Mouse (Mus musculus) heart, embryonic 15.5 days (tissue): Measurements from ENCODE around the gene Robo2. TPM values are rescaled to one million over a fixed set of nuclear protein-coding genes. Genes with fewer than 3 reads are reported as not detected.

Source experiments
- ATAC-seq: fragments of 200-750 bp; cut with Nextera tagmentation; replicated peaks from 2 replicates; pipeline ENCODE4 v1.8.0; 2017; ENCODE audit warnings: low read depth, moderate TSS enrichment; ENCODE audit not compliant: insufficient number of reproducible peaks, insufficient read depth, low FRiP score
- H3K27ac ChIP-seq: fragments of 300-500 bp; sonication (generic); 2 replicates; pipeline ENCODE4 v1.5.1; 2015; ENCODE audit warnings: mild to moderate bottlenecking, inconsistent platforms
- H3K27me3 ChIP-seq: fragments of 300-500 bp; sonication (generic); 2 replicates; pipeline ENCODE4 v1.6.1; 2015; ENCODE audit warnings: inconsistent platforms
- H3K36me3 ChIP-seq: fragments of 300-500 bp; sonication (generic); 2 replicates; pipeline ENCODE4 v1.6.1; 2015; ENCODE audit warnings: mild to moderate bottlenecking, inconsistent platforms
- H3K4me1 ChIP-seq: fragments of 300-500 bp; sonication (generic); replicated peaks from 2 replicates; pipeline ENCODE4 v1.6.1; 2015; ENCODE audit warnings: inconsistent platforms
- H3K4me2 ChIP-seq: fragments of 300-500 bp; sonication (generic); 2 replicates; pipeline ENCODE4 v1.6.1; 2015; ENCODE audit warnings: inconsistent platforms, mild to moderate bottlenecking, moderate library complexity
- H3K4me3 ChIP-seq: fragments of 300-500 bp; sonication (generic); 2 replicates; pipeline ENCODE4 v1.5.1; 2015; ENCODE audit warnings: mild to moderate bottlenecking, inconsistent platforms
- H3K9ac ChIP-seq: fragments of 300-500 bp; sonication (generic); 2 replicates; pipeline ENCODE4 v1.6.1; 2015; ENCODE audit warnings: mild to moderate bottlenecking, inconsistent platforms
- H3K9me3 ChIP-seq: fragments of 300-500 bp; sonication (generic); replicated peaks from 2 replicates; pipeline ENCODE4 v1.6.1; 2016; ENCODE audit warnings: inconsistent platforms
- WGBS: fragments of 180-500 bp; shearing (Covaris S2); methylation state at CpG from one replicate; pipeline ENCODE4 v1.1.7; 2015; ENCODE audit warnings: mixed read lengths; 5-methylcytosine and 5-hydroxymethylcytosine counted together
- polyA plus RNA-seq: library from polyadenylated mRNA; unstranded; fragments of >200 nt; fragmentation: Nextera tagmentation; extraction: Ambion mirVana; gene quantifications from 2 replicates; pipeline ENCODE4 v1.2.1, GENCODE M21; 2015

Robo2 gene
- polyA plus RNA-seq, 1 experiment from 2014 or later, result 7.1 TPM

DNA sequence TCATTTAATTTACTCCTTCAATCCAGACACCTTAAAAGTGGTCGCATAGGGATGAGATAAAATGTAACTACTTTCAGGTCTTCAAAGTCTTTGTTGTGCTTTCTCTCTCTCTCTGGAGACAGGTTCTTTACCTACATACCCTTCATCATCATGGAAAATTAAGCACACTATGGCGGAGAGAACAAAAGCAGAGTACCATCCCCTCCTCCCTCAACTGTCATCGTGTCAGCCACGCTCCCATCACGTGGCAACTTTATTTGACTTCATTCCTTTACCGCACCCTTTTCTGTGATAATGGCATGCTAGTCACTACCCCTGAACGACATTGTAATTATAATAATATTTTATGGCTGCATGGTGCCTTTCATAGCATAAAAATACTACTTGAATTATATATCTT, 442.1 kb downstream of the Robo2 start:
- Histone ChIP-seq H3K9ac (no peak overlapping the region), H3K4me1 (no peaks in the 10 kb centered on the region), H3K27me3 (no peaks in the 10 kb centered on the region), H3K9me3 (no peaks in the 10 kb centered on the region), H3K4me2 (no peak overlapping the region), H3K36me3 (no peaks in the 10 kb centered on the region), H3K27ac (no peak overlapping the region), H3K4me3 (no peak overlapping the region)
- WGBS, result 69% methylated on average over 7 of the region's 7 CpGs
- ATAC-seq, result no peak

DNA sequence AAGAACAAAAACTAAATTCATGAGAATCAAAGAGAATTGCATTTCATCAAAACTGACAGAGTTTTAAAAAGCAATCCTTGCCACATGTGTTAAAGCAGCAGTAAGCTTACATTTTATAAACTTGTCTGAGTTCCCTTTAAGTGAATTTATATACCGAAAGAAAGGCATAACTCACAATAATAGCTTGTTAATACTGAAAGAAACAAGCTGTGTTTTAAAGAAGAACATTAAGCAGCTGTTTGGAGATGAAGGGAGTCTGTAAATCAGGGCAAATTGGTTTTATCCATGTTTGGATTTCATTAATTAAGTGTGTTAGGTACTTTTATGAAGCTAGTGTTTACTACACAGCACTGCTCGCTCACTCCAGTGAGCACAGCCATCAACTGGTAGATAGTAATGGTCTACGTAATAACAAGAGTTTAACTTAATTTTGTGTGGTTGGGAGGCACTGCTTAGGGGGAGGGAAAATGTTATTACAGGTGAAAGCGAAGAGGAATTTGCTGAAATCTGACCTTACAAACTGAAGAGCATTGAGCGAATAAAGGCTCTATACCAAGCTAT, 447.2 kb downstream of the Robo2 start:
- H3K4me1 ChIP-seq, result no peaks in the 10 kb centered on the region
- H3K27ac ChIP-seq, result no peak overlapping the region
- 81% methylated on average over 5 of the region's 5 CpGs for WGBS
- H3K27me3 ChIP-seq, result no peaks in the 10 kb centered on the region
- no peak overlapping the region for H3K4me3 ChIP-seq
- H3K4me2 ChIP-seq, result no peak overlapping the region
- H3K36me3 ChIP-seq, result no peaks in the 10 kb centered on the region
- ATAC-seq, result no peak
- H3K9me3 ChIP-seq, result no peaks in the 10 kb centered on the region
- H3K9ac ChIP-seq, result no peak overlapping the region

DNA sequence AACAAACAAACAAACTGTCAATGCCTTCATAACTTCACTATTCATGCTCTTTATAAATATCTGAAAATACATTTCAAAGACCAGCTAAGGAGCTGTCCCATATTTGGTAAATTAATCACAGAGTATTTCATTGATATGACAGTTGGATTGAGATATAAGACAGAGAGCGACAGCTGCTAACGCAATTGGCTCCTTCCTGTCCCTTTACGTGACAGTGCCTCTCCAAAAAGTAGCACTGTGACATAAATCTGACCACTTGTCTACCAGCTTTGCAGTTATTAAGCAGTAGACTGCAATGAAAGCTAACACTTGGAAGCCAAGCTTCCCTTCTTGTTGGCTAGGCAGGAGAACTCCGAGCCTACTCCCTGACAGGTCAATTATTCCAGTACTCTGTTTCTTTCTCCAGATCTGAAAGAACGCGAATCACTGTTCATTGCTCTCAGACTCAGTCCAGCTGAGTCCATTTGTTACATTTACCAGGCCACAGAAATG, 452.1 kb downstream of the Robo2 start:
- H3K27me3 ChIP-seq, result no peaks in the 10 kb centered on the region
- 78% methylated on average over 6 of the region's 6 CpGs for WGBS
- H3K36me3 ChIP-seq, result no peaks in the 10 kb centered on the region
- H3K4me3 ChIP-seq, result no peak overlapping the region
- H3K27ac ChIP-seq, result no peak overlapping the region
- no peak overlapping the region for H3K4me2 ChIP-seq
- no peaks in the 10 kb centered on the region for H3K4me1 ChIP-seq
- ATAC-seq, result no peak
- no peaks in the 10 kb centered on the region for H3K9me3 ChIP-seq
- no peak overlapping the region for H3K9ac ChIP-seq

DNA sequence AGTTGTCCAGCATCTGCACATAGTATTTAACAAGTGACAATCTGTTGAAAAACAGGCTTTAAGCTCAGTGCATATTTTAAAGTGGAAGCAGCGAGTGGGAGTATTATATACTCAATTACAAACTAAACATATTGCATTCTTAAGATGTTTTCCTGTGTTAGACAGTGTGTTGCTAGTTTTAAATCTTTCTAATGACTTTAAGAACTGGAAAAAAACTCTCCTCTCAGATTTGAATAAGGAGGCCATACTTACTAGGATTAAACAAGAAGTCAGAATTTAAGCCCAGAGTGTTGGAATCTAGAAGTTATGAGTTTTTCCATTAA, 453.1 kb downstream of the Robo2 start:
- WGBS, result 77% methylated on average over 1 of the region's 1 CpGs
- Histone ChIP-seq H3K27ac (no peak overlapping the region), H3K36me3 (no peaks in the 10 kb centered on the region), H3K4me3 (no peak overlapping the region), H3K9me3 (no peaks in the 10 kb centered on the region), H3K9ac (no peak overlapping the region), H3K4me1 (no peaks in the 10 kb centered on the region), H3K27me3 (no peaks in the 10 kb centered on the region), H3K4me2 (no peak overlapping the region)
- no peak for ATAC-seq

DNA sequence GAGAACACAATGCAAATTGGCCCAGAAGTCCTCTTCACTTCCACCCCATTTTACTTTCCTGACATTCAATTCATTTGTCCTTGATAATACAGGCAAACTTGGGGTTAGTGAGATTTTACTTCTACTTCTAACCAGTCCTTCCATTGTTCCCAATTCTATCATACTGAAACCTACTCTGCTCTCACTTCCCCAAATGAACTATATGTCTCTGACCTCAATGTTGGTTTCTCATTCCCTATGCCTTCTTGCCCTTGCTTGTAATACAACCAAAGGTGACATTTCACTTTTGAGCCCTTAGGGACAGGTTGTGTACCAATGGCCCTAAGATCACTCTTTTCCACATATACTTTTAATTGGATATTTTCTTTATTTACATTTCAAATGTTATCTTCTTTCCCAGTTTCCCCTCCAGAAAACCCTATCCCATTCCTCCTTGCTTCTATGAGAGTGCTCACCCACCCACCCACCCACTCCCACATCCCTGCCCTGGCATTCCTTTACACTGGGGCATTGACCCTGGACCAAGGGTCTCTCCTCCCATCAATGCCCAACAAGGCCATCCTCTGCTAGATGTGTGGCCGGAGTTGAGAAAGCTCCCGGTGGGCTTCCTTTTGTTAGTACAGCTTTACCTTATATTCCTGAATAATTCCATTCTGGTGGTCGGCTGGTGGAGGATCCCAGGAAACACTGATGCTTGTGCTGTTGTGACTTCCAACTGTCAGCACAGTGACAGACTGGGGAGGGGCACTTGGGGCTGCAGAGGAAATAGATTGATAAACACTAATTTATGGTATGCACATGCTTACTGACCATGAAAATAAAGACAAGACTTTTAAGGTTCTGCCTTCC, 453.7 kb downstream of the Robo2 start:
- WGBS, result 67% methylated on average over 3 of the region's 3 CpGs

DNA sequence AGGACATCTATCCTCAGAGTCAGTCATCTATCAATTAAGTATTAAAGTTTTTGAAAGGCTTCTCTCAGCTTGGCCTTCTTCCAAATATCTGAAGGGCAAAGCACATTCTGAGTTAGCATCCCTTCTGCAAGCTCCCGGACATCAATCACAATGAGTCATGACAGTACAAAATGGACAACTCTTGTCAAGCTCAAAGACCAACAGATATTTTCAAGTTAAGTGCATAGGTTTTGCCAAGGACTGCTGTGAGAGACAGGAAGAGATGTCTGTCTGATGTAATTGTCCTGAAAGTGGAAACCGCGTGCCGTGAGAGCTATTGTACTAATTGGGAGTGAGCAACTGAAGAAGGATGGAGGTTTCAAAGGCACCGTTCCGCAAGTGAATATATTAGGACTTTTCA, 465.5 kb downstream of the Robo2 start:
- Histone ChIP-seq H3K9me3 (no peaks in the 10 kb centered on the region), H3K4me3 (no peak overlapping the region), H3K4me2 (no peak overlapping the region), H3K27me3 (no peaks in the 10 kb centered on the region), H3K36me3 (no peaks in the 10 kb centered on the region), H3K4me1 (no peaks in the 10 kb centered on the region), H3K27ac (no peak overlapping the region), H3K9ac (no peak overlapping the region)
- no peak for ATAC-seq
- 78% methylated on average over 6 of the region's 6 CpGs for WGBS

More for the DNA sequence above, 453.7 kb downstream of the Robo2 start:
- Histone ChIP-seq H3K27ac (no peak overlapping the region), H3K4me3 (no peak overlapping the region), H3K9me3 (no peaks in the 10 kb centered on the region), H3K4me2 (no peak overlapping the region), H3K4me1 (no peaks in the 10 kb centered on the region), H3K27me3 (no peaks in the 10 kb centered on the region), H3K36me3 (no peaks in the 10 kb centered on the region), H3K9ac (no peak overlapping the region)
- ATAC-seq, result no peak

DNA sequence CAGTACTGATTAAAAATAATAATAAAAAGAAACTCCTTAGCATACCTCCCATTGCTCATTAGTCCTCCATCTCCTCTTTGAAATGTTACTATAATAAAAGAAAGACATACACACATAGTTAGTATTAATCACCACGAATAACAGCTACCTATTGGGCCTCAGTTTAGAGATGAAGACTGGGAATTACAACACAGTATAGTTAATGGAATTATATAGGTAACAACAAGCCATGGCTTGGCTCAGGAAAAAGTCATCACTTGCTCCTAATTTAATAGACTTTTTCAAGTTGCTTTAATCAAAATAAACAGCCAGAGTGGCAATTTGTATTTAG, 471.4 kb downstream of the Robo2 start:
- Histone ChIP-seq H3K9me3 (no peaks in the 10 kb centered on the region), H3K4me2 (no peak overlapping the region), H3K9ac (no peak overlapping the region), H3K36me3 (no peaks in the 10 kb centered on the region), H3K4me3 (no peak overlapping the region), H3K27ac (no peak overlapping the region), H3K27me3 (no peaks in the 10 kb centered on the region), H3K4me1 (no peaks in the 10 kb centered on the region)
- 65% methylated on average over 1 of the region's 1 CpGs for WGBS
- no peak for ATAC-seq

DNA sequence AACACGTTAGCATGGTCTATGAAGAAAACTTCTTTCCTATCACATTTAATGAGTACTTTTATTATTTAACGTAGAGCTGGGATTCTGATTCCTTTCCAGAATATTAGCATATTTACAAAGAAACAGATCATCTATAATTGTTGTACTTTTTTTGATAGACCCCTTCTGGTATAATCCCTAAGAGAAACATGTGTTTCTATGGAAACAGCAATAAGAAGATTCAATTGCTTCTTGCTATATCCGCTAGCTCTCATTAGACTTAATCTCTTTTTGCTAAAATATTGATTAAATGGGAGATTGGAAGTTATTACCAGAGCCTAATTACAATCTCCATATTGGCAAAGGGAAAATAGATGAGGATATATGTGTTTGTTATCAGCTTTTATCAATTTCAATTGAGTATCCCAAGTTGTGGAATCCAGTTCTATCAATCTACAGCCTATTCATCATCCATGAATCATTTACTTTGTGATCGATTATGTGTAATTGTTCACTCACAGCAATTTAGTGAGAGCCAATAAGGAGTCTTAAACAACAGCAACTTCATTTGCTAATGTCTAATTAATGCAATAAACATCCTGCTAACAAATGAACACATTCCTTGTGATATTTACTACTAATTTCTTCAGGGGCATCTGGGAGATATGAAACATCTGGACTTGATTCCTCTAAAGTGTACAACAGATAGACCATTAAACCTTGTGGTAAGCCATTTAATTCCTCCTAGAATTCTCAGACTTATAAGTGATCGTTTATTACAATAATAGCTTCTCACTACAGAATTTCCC, 472.0 kb downstream of the Robo2 start:
- no peak for ATAC-seq
- H3K27me3 ChIP-seq, result no peaks in the 10 kb centered on the region
- H3K4me3 ChIP-seq, result no peak overlapping the region
- no peaks in the 10 kb centered on the region for H3K36me3 ChIP-seq
- no peak overlapping the region for H3K9ac ChIP-seq
- no peaks in the 10 kb centered on the region for H3K9me3 ChIP-seq
- no peak overlapping the region for H3K27ac ChIP-seq
- no peak overlapping the region for H3K4me2 ChIP-seq
- 77% methylated on average over 5 of the region's 5 CpGs for WGBS
- H3K4me1 ChIP-seq, result no peaks in the 10 kb centered on the region

DNA sequence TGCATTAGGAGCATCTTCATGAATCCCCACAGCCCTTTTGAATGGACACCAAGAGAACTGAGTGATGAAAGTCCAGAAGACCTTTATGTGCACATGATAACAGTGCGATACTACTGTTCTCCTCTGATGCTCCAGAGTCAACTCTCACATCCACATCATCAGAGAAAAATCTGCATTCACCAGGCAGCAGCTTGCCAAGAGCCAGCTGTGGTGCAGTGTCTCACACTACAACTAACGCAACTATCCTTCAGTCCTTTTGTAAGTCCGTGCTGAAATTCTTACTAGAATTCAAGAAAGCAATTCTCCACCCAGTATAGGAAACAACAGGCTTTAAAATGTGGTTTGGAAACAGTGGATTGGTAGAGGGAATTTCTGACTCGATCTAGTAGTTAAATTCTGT, 481.3 kb downstream of the Robo2 start:
- Histone ChIP-seq H3K4me3 (no peak overlapping the region), H3K36me3 (no peaks in the 10 kb centered on the region), H3K27ac (no peak overlapping the region), H3K9ac (no peak overlapping the region), H3K4me1 (no peaks in the 10 kb centered on the region), H3K9me3 (no peaks in the 10 kb centered on the region), H3K4me2 (no peak overlapping the region), H3K27me3 (no peaks in the 10 kb centered on the region)
- 78% methylated on average over 4 of the region's 4 CpGs for WGBS
- ATAC-seq, result no peak

DNA sequence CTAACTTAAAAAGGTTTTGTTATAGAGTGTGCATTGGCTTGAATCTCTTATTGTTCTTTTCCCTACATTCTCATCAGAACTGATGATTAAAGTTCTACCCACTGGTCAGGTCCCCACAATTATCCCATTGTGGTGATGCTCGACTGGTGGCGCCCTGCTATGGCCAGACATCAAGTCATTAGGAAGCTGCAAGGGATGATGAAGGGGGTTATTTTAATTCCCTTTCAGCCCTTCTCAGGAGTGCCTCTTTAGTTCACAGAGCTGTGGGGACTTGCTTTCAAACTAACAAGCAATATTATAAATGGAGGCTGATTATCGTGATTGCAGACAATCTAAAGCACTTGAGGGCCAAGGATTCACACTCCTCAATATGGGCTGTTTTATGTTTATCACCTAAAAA, 484.1 kb downstream of the Robo2 start:
- no peak overlapping the region for H3K4me2 ChIP-seq
- 73% methylated on average over 3 of the region's 3 CpGs for WGBS
- no peaks in the 10 kb centered on the region for H3K4me1 ChIP-seq
- H3K27me3 ChIP-seq, result no peaks in the 10 kb centered on the region
- H3K27ac ChIP-seq, result no peak overlapping the region
- H3K9ac ChIP-seq, result no peak overlapping the region
- no peak overlapping the region for H3K4me3 ChIP-seq
- no peaks in the 10 kb centered on the region for H3K36me3 ChIP-seq
- no peak for ATAC-seq
- no peaks in the 10 kb centered on the region for H3K9me3 ChIP-seq

DNA sequence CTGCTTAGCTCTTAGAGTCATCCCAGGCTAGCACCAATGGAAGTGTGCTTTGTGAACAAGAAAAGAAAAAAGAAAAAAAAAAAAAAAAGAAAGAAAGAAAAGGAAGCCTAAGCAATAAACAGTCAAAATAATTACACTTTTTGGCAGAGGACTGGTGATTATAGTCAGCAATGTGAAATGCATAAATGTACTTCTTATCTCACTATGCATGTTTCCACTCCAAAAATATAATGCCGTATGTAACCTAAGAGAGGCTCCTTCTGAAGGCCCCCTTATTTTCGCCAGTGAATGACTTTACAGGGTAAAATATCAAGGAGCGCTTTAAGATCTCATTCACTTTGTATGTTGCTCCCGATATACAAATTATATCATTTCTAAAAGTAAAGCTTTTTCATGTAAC, 496.2 kb downstream of the Robo2 start:
- Histone ChIP-seq H3K4me3 (no peak overlapping the region), H3K27ac (no peak overlapping the region), H3K27me3 (no peaks in the 10 kb centered on the region), H3K9me3 (no peaks in the 10 kb centered on the region), H3K4me2 (no peak overlapping the region), H3K4me1 (peaks cover 5% of the 10 kb centered on the region; the same call in 1 of the 2 replicates), H3K36me3 (no peaks in the 10 kb centered on the region), H3K9ac (no peak overlapping the region)
- no peak for ATAC-seq
- 61% methylated on average over 4 of the region's 4 CpGs for WGBS
